Mouse (Mus musculus) hindbrain, postnatal 0 days (tissue): ENCODE data around the gene Kctd7. TPM values are rescaled to one million over a fixed set of nuclear protein-coding genes. Genes with fewer than 3 reads are reported as not detected.

ENCODE experiments used
- ATAC-seq: fragments of 200-750 bp; cut with Nextera tagmentation; 2 replicates; pipeline ENCODE4 v1.8.0; 2017; ENCODE audit warnings: mild to moderate bottlenecking, moderate TSS enrichment, moderate library complexity
- DNase-seq: peaks from one replicate; pipeline ENCODE4 v3.0.0-alpha.2; 2015; ENCODE audit warnings: low spot score
- H3K27ac ChIP-seq: fragments of 300-500 bp; sonication (generic); 2 replicates; pipeline ENCODE4 v1.5.1; 2014; ENCODE audit warnings: mild to moderate bottlenecking
- H3K27me3 ChIP-seq: fragments of 300-500 bp; sonication (generic); 2 replicates; pipeline ENCODE4 v1.6.1; 2014; ENCODE audit warnings: low read length, mixed read lengths; ENCODE audit not compliant: insufficient read depth
- H3K36me3 ChIP-seq: fragments of 300-500 bp; sonication (generic); 2 replicates; pipeline ENCODE4 v1.6.1; 2014; ENCODE audit warnings: low read length, mixed read lengths; ENCODE audit not compliant: insufficient read depth
- H3K4me1 ChIP-seq: fragments of 300-500 bp; sonication (generic); 2 replicates; pipeline ENCODE4 v1.6.1; 2014; ENCODE audit warnings: antibody characterized with exemption, low read length, mixed read lengths; ENCODE audit not compliant: insufficient read depth
- H3K4me2 ChIP-seq: fragments of 300-500 bp; sonication (generic); 2 replicates; pipeline ENCODE4 v1.6.1; 2014; ENCODE audit warnings: low read depth, mild to moderate bottlenecking, low read length, moderate library complexity, mixed read lengths
- H3K4me3 ChIP-seq: fragments of 300-500 bp; sonication (generic); 2 replicates; pipeline ENCODE4 v1.5.1; 2014; ENCODE audit warnings: low read length
- H3K9ac ChIP-seq: fragments of 300-500 bp; sonication (generic); replicated peaks from 2 replicates; pipeline ENCODE4 v1.6.1; 2014; ENCODE audit warnings: mild to moderate bottlenecking, low read length, moderate library complexity, mixed read lengths
- H3K9me3 ChIP-seq: fragments of 300-500 bp; sonication (generic); 2 replicates; pipeline ENCODE4 v1.6.1; 2016; ENCODE audit warnings: low read length, mixed read lengths
- CTCF ChIP-seq: IDR thresholded peaks from 2 replicates; pipeline ENCODE4 v1.5.1; 2016; ENCODE audit warnings: antibody characterized with exemption, control low read depth, low read depth
- WGBS: fragments of 180-500 bp; shearing (Covaris S2); extraction: QIAGEN DNeasy Blood & Tissue Kit; methylation state at CpG from one replicate; pipeline ENCODE4 v1.1.7; 2014; 5-methylcytosine and 5-hydroxymethylcytosine counted together
- polyA plus RNA-seq: library from polyadenylated mRNA; unstranded; fragments of >200 nt; fragmentation: Nextera tagmentation; extraction: Ambion mirVana; gene quantifications from 2 replicates; pipeline ENCODE4 v1.2.1, GENCODE M21; 2015
- total RNA-seq: library from RNA; depleted of rRNA; stranded (reverse); fragments of >200 nt; gene quantifications from 2 replicates; pipeline ENCODE4 v1.2.3, GENCODE M21; 2014; rRNA removed

The Kctd7 gene
- total and polyA plus RNA-seq, 2 experiments from 2014 or later: 10.9 to 20.8 TPM

- H3K27me3 ChIP-seq: no peaks in the 10 kb centered on the region
- no peaks in the 10 kb centered on the region for H3K9me3 ChIP-seq
- no peak overlapping the region for H3K4me2 ChIP-seq
- no peak for ATAC-seq
- DNase-seq: no peak
- peaks cover 15% of the 10 kb centered on the region for H3K36me3 ChIP-seq
- no peak for TF ChIP-seq CTCF
- no peak overlapping the region for H3K9ac ChIP-seq
- 94% methylated on average over 7 of the region's 7 CpGs for WGBS
- H3K27ac ChIP-seq: no peak overlapping the region
- no peak overlapping the region for H3K4me3 ChIP-seq
- no peaks in the 10 kb centered on the region for H3K4me1 ChIP-seq
Observed at GRCm38 (mm10) chr5:130197981-130198380, 53.3 kb downstream of the Kctd7 start.

- Histone ChIP-seq H3K27me3 (no peaks in the 10 kb centered on the region), H3K9me3 (no peaks in the 10 kb centered on the region), H3K36me3 (peaks cover 16% of the 10 kb centered on the region), H3K9ac (no peak overlapping the region), H3K4me2 (no peak overlapping the region), H3K27ac (no peak overlapping the region), H3K4me1 (no peaks in the 10 kb centered on the region), H3K4me3 (no peak overlapping the region)
- ATAC-seq: no peak
- no peak for DNase-seq
- no peak for TF ChIP-seq CTCF
- WGBS: 91% methylated on average over 10 of the region's 10 CpGs
Observed at GRCm38 (mm10) chr5:130200233-130201029, 55.8 kb downstream of the Kctd7 start.

GRCm38 (mm10) chr5:130203948-130204347 is 59.3 kb downstream of the Kctd7 start:
- DNase-seq (no peak), ATAC-seq (no peak)
- Histone ChIP-seq H3K27me3 (no peaks in the 10 kb centered on the region), H3K9me3 (no peaks in the 10 kb centered on the region), H3K9ac (no peak overlapping the region), H3K4me3 (no peak overlapping the region), H3K27ac (no peak overlapping the region), H3K4me1 (no peaks in the 10 kb centered on the region), H3K36me3 (peaks cover 24% of the 10 kb centered on the region), H3K4me2 (no peak overlapping the region)
- TF ChIP-seq CTCF: no peak
- WGBS: 87% methylated on average over 4 of the region's 4 CpGs

- H3K27me3 ChIP-seq: no peaks in the 10 kb centered on the region
- ATAC-seq: no peak
- no peak overlapping the region for H3K27ac ChIP-seq
- no peak for DNase-seq
- H3K4me1 ChIP-seq: no peaks in the 10 kb centered on the region
- TF ChIP-seq CTCF: no peak
- WGBS: 93% methylated on average over 6 of the region's 6 CpGs
- no peaks in the 10 kb centered on the region for H3K9me3 ChIP-seq
- H3K4me3 ChIP-seq: no peak overlapping the region
- H3K36me3 ChIP-seq: peaks cover 31% of the 10 kb centered on the region
- no peak overlapping the region for H3K4me2 ChIP-seq
- no peak overlapping the region for H3K9ac ChIP-seq
Observed at GRCm38 (mm10) chr5:130204560-130204959, 59.9 kb downstream of the Kctd7 start.

Other genes starting within 250 kb of the Kctd7 start
- gene Zbed5, start 249.1 kb upstream of the Kctd7 start, total RNA-seq: 9.6 and 10.4 TPM in 2 replicates
- gene Zbed5, start 249.1 kb upstream of the Kctd7 start, polyA plus RNA-seq: 7.4 and 7.9 TPM in 2 replicates
- 2.0 and 3.6 TPM in 2 replicates for gene Phkg1, start 246.3 kb upstream of the Kctd7 start, total RNA-seq
- gene Phkg1, start 246.3 kb upstream of the Kctd7 start, polyA plus RNA-seq: 1.7 and 3.3 TPM in 2 replicates
- 3.5 and 4.1 TPM in 2 replicates for gene Nupr1l, start 236.3 kb upstream of the Kctd7 start, total RNA-seq
- gene Nupr1l, start 236.3 kb upstream of the Kctd7 start, polyA plus RNA-seq: 6.0 and 6.1 TPM in 2 replicates
- gene Vkorc1l1, start 202.9 kb upstream of the Kctd7 start, total RNA-seq: 73.0 and 73.3 TPM in 2 replicates
- 22.3 and 23.0 TPM in 2 replicates for gene Vkorc1l1, start 202.9 kb upstream of the Kctd7 start, polyA plus RNA-seq
- gene Gusb, start 141.8 kb upstream of the Kctd7 start, total RNA-seq: 26.2 and 27.4 TPM in 2 replicates
- gene Gusb, start 141.8 kb upstream of the Kctd7 start, polyA plus RNA-seq: 44.7 and 47.0 TPM in 2 replicates
- gene Asl, start 115.6 kb upstream of the Kctd7 start, total RNA-seq: 24.9 and 31.4 TPM in 2 replicates
- 43.2 and 52.3 TPM in 2 replicates for gene Asl, start 115.6 kb upstream of the Kctd7 start, polyA plus RNA-seq
- 34.4 and 39.8 TPM in 2 replicates for gene Crcp, start 115.6 kb upstream of the Kctd7 start, total RNA-seq
- 73.7 and 83.0 TPM in 2 replicates for gene Crcp, start 115.6 kb upstream of the Kctd7 start, polyA plus RNA-seq
- 35.6 and 38.1 TPM in 2 replicates for gene Tpst1, start 71.5 kb upstream of the Kctd7 start, total RNA-seq
- 46.7 and 48.7 TPM in 2 replicates for gene Tpst1, start 71.5 kb upstream of the Kctd7 start, polyA plus RNA-seq
- gene Rabgef1, start 26.9 kb downstream of the Kctd7 start, total RNA-seq: 16.1 and 19.9 TPM in 2 replicates
- gene Rabgef1, start 26.9 kb downstream of the Kctd7 start, polyA plus RNA-seq: 27.4 and 28.9 TPM in 2 replicates
- gene Tmem248, start 72.2 kb downstream of the Kctd7 start, total RNA-seq: 37.1 and 51.2 TPM in 2 replicates
- 26.5 and 30.5 TPM in 2 replicates for gene Tmem248, start 72.2 kb downstream of the Kctd7 start, polyA plus RNA-seq
- gene Sbds, start 110.7 kb downstream of the Kctd7 start, total RNA-seq: 14.9 and 21.5 TPM in 2 replicates
- gene Sbds, start 110.7 kb downstream of the Kctd7 start, polyA plus RNA-seq: 52.3 and 57.2 TPM in 2 replicates
- 20.5 and 22.7 TPM in 2 replicates for gene Tyw1, start 110.8 kb downstream of the Kctd7 start, total RNA-seq
- gene Tyw1, start 110.8 kb downstream of the Kctd7 start, polyA plus RNA-seq: 17.6 and 18.1 TPM in 2 replicates
- gene Caln1, start 224.6 kb downstream of the Kctd7 start, total RNA-seq: 52.0 and 55.9 TPM in 2 replicates
- gene Caln1, start 224.6 kb downstream of the Kctd7 start, polyA plus RNA-seq: 55.0 and 55.4 TPM in 2 replicates
- gene A330070K13Rik, start 239.8 kb downstream of the Kctd7 start, total RNA-seq: not detected in 2 replicates
- gene A330070K13Rik, start 239.8 kb downstream of the Kctd7 start, polyA plus RNA-seq: 0.73 TPM in 1 of 2 replicates, not detected in the other